Mouse (Mus musculus): ENCODE measurements around the gene Rflnb.

DNA sequence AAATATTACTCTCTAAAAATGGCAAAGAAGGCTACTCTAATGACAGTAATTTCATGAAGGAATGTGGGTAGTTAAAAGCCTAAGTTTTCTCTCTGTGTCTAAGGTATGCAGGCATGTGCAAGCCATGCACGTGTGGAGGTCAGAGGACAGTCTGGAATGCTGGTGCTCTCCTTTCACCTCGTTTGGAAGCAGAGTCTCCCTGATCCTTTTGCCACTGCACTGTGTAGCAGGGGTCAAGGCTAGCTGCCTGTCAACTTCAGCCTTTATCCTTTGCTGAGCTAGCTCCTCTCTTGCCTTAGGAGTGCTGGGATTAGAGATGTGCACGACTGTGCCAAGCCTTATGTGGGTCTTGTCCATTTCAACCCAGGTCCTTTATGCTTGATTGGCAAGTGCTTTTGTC, 22.9 kb upstream of the Rflnb start:
- TF ChIP-seq MAX (IDR thresholded peaks at IDR 0.05; ENCODE audit: low read depth) = no peak
- TF ChIP-seq POLR2A (IDR thresholded peaks at IDR 0.05; ENCODE audit: insufficient read length, low read depth) = no peak
- no peak for TF ChIP-seq CEBPB (IDR thresholded peaks at IDR 0.05; ENCODE audit: insufficient read depth, poor library complexity, severe bottlenecking)
- no peak for TF ChIP-seq USF1 (IDR thresholded peaks at IDR 0.05; ENCODE audit: low read depth)
- no peak for TF ChIP-seq POLR2AphosphoS2 (IDR thresholded peaks at IDR 0.05; ENCODE audit: insufficient read length, low read depth)
- no peak for TF ChIP-seq MYOG (IDR thresholded peaks at IDR 0.05; ENCODE audit: control insufficient read depth in 1 of 3, insufficient read depth in 1 of 3, insufficient read length in 2 of 3, low read depth in 2 of 3)
- no peak for TF ChIP-seq TCF3 (IDR thresholded peaks at IDR 0.05; ENCODE audit: insufficient read length, low read depth)
- TF ChIP-seq E2F4 (IDR thresholded peaks at IDR 0.05; ENCODE audit: insufficient read depth) = no peak
- TF ChIP-seq TCF12 (IDR thresholded peaks at IDR 0.05; ENCODE audit: insufficient read depth, poor library complexity, severe bottlenecking) = no peak

All from myocyte (in vitro differentiated cells).